Mouse (Mus musculus) erythroblast, embryonic 14.5 days (primary cell): ENCODE results near the gene Sema3e. TPM values are rescaled to one million over a fixed set of nuclear protein-coding genes. Genes with fewer than 3 reads are reported as not detected.

Experiments
- H3K27me3 ChIP-seq: 2 replicates; pipeline ENCODE4 v1.6.1; 2012; ENCODE audit warnings: inconsistent platforms; ENCODE audit not compliant: control insufficient read depth
- H3K36me3 ChIP-seq: 2 replicates; pipeline ENCODE4 v1.6.1; 2012; ENCODE audit warnings: mild to moderate bottlenecking, inconsistent platforms; ENCODE audit not compliant: control insufficient read depth
- H3K4me1 ChIP-seq: 2 replicates; pipeline ENCODE4 v1.6.1; 2012; ENCODE audit warnings: inconsistent platforms; ENCODE audit not compliant: control insufficient read depth
- H3K4me3 ChIP-seq: replicated peaks from 2 replicates; pipeline ENCODE3; 2012; ENCODE audit warnings: moderate library complexity, mild to moderate bottlenecking, inconsistent platforms
- H3K9me3 ChIP-seq: 2 replicates; pipeline ENCODE4 v1.6.1; 2012; ENCODE audit warnings: low read length, inconsistent platforms, mixed read lengths; ENCODE audit not compliant: control insufficient read depth
- GATA1 ChIP-seq: IDR thresholded peaks from 2 replicates; pipeline ENCODE4 v1.6.1; 2012; ENCODE audit warnings: low read length, inconsistent platforms, mixed read lengths
- TAL1 ChIP-seq: IDR thresholded peaks from 3 replicates; pipeline ENCODE4 v1.6.1; 2012; ENCODE audit warnings: low read length, inconsistent platforms, mixed read lengths
- polyA plus RNA-seq: library from polyadenylated mRNA; stranded (reverse); fragments of >175 nt; gene quantifications from 2 replicates; pipeline ENCODE4 v1.2.3, GENCODE M21; 2012

The Sema3e gene
- polyA plus RNA-seq, 1 experiment, result not detected

DNA sequence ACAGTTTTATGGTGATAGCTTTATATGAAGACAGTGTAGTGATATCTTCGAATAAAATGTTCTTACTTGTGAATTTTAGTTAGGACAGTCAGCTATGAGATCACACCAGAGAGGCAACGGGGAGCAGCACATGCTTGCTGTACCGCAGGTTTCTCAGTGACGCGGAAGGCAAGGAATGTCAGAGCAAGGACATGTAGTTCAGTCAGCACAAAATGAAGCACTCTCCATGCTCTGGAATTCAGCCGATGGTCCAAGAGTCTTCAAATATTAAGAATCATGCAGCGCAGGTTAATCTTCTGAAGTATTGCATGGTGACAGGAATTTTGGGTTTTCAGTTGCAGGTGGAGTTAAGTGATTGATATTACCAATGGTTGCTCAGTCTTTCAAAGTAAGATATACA, 3.3 kb downstream of the Sema3e start:
- Histone ChIP-seq H3K4me3 (no peak overlapping the region), H3K4me1 (no peaks in the 10 kb centered on the region), H3K27me3 (peaks cover 13% of the 10 kb centered on the region), H3K9me3 (no peaks in the 10 kb centered on the region), H3K36me3 (no peaks in the 10 kb centered on the region)
- TF ChIP-seq GATA1, result no peak
- TF ChIP-seq TAL1, result no peak

DNA sequence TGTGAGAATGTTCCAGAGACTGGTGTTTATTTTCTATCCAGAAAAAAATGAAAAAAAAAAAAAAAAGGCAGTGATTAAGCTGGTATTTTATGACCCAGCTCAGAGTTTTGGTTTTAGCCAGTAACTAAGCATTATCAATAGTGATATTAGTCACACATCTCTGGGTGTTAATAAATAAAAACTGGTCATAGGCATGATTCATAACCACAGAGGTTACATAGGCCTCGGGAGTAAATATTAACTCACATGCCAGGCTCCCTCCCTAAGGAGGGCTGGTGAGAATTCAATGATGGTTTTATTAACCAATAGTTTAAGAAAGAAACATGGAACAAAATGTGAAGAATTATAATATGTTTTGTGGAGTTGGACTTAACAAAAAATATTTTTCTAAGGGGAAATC, 5.7 kb downstream of the Sema3e start:
- H3K9me3 ChIP-seq, result no peaks in the 10 kb centered on the region
- TF ChIP-seq GATA1 (no peak), TAL1 (no peak)
- H3K27me3 ChIP-seq, result peaks cover 4% of the 10 kb centered on the region
- H3K4me1 ChIP-seq, result no peaks in the 10 kb centered on the region
- no peak overlapping the region for H3K4me3 ChIP-seq
- H3K36me3 ChIP-seq, result no peaks in the 10 kb centered on the region

DNA sequence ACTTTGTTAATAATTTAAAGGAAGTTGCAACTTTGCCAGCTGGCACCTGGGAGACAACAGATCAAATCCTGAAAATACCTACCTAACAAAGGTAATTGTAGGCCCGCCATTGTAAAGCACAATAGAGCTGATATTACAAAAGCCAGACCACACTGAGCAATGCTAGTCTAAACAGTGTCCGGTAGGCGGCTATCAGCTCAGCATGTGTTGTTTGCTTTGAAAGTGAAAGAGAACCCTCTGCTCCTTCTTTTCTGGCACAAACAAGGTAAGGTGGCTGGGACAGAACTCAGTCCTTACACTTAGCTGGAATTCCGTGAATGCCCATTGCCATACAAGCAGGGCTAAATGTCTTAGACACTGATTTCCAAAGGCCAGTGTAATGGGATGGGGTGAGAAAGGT, 7.0 kb downstream of the Sema3e start:
- Histone ChIP-seq H3K9me3 (no peaks in the 10 kb centered on the region), H3K27me3 (no peaks in the 10 kb centered on the region), H3K4me3 (no peak overlapping the region), H3K4me1 (no peaks in the 10 kb centered on the region), H3K36me3 (no peaks in the 10 kb centered on the region)
- no peak for TF ChIP-seq TAL1
- TF ChIP-seq GATA1, result no peak

- Histone ChIP-seq H3K9me3 (no peaks in the 10 kb centered on the region), H3K4me1 (no peaks in the 10 kb centered on the region), H3K36me3 (no peaks in the 10 kb centered on the region), H3K4me3 (no peak overlapping the region), H3K27me3 (no peaks in the 10 kb centered on the region)
- TF ChIP-seq TAL1 (no peak), GATA1 (no peak)
Measured at GRCm38 (mm10) chr5:14033302-14033701, 8.2 kb downstream of the Sema3e start.

GRCm38 (mm10) chr5:14038813-14039496, 13.9 kb downstream of the Sema3e start:
- H3K9me3 ChIP-seq, result no peaks in the 10 kb centered on the region
- H3K36me3 ChIP-seq, result no peaks in the 10 kb centered on the region
- no peaks in the 10 kb centered on the region for H3K27me3 ChIP-seq
- no peak for TF ChIP-seq GATA1
- TF ChIP-seq TAL1, result no peak
- H3K4me1 ChIP-seq, result no peaks in the 10 kb centered on the region
- no peak overlapping the region for H3K4me3 ChIP-seq

- Histone ChIP-seq H3K36me3 (no peaks in the 10 kb centered on the region), H3K9me3 (no peaks in the 10 kb centered on the region), H3K4me1 (no peaks in the 10 kb centered on the region), H3K27me3 (no peaks in the 10 kb centered on the region), H3K4me3 (no peak overlapping the region)
- TF ChIP-seq TAL1, result no peak
- TF ChIP-seq GATA1, result no peak
Measured at GRCm38 (mm10) chr5:14040208-14040607, 15.1 kb downstream of the Sema3e start.

- H3K27me3 ChIP-seq, result no peaks in the 10 kb centered on the region
- no peaks in the 10 kb centered on the region for H3K4me1 ChIP-seq
- H3K4me3 ChIP-seq, result no peak overlapping the region
- no peaks in the 10 kb centered on the region for H3K36me3 ChIP-seq
- no peak for TF ChIP-seq TAL1
- TF ChIP-seq GATA1, result no peak
- no peaks in the 10 kb centered on the region for H3K9me3 ChIP-seq
Measured at GRCm38 (mm10) chr5:14043116-14043515, 18.0 kb downstream of the Sema3e start.

DNA sequence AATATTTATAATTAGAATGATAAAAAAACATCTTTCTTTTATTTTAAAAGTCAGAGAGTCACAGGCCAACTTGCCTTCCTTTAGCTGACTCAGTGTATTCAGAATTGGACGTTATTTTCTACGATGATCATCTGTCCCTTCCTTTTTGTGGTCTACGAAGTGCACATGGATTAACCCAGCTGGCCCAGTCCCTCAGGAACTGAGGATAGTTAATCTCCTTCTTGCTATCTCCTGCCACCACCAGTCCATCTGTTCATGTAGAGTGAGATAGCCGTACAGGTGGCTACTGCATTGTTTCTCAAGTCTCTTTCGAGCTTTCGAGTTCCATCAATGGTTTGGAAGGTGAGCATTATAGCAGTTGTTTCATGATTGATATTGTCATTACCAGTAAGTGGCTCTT, 18.9 kb downstream of the Sema3e start:
- H3K27me3 ChIP-seq, result no peaks in the 10 kb centered on the region
- TF ChIP-seq TAL1, result no peak
- no peak for TF ChIP-seq GATA1
- H3K36me3 ChIP-seq, result no peaks in the 10 kb centered on the region
- H3K4me1 ChIP-seq, result no peaks in the 10 kb centered on the region
- no peaks in the 10 kb centered on the region for H3K9me3 ChIP-seq
- no peak overlapping the region for H3K4me3 ChIP-seq

- Histone ChIP-seq H3K4me1 (no peaks in the 10 kb centered on the region), H3K9me3 (no peaks in the 10 kb centered on the region), H3K4me3 (no peak overlapping the region), H3K36me3 (no peaks in the 10 kb centered on the region), H3K27me3 (no peaks in the 10 kb centered on the region)
- TF ChIP-seq GATA1 (no peak), TAL1 (no peak)
Measured at GRCm38 (mm10) chr5:14048660-14049059, 23.6 kb downstream of the Sema3e start.

- TF ChIP-seq TAL1, result no peak
- no peak for TF ChIP-seq GATA1
- Histone ChIP-seq H3K4me3 (no peak overlapping the region), H3K9me3 (no peaks in the 10 kb centered on the region), H3K27me3 (no peaks in the 10 kb centered on the region), H3K4me1 (no peaks in the 10 kb centered on the region), H3K36me3 (no peaks in the 10 kb centered on the region)
Measured at GRCm38 (mm10) chr5:14054472-14054871, 29.4 kb downstream of the Sema3e start.
